Mouse (Mus musculus): ENCODE measurements around the gene Farsb. TPM values are rescaled to one million over a fixed set of nuclear protein-coding genes. Genes with fewer than 3 reads are reported as not detected.

The Farsb gene
- polyA plus RNA-seq, 1 experiment from 2014 or later = 125 TPM

DNA sequence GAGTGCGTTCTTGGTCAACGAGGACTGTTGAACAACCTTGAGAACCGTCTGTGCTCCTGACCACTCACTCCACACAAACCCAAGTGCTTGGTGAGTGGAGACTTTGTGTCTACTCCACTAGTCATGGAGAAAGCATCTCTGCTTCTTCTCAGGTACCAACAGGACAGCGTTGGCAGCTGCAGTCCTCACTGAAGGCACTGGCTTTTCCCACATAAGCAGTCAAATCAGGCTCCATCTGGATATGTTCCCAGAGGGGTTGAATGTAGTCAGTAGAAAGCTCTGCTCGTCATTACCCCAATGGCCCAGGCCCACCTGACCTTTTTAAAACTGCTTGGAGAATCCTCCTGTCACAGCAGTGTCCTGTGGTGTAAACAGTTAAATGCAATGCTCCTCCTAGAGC is 74.3 kb downstream of the Farsb start:
- no peaks in the 10 kb centered on the region for H3K27me3 ChIP-seq
- no peak overlapping the region for H3K27ac ChIP-seq
- no peak overlapping the region for H3K4me3 ChIP-seq
- 90% methylated on average over 5 of the region's 5 CpGs for WGBS
- H3K4me1 ChIP-seq = no peaks in the 10 kb centered on the region
- H3K36me3 ChIP-seq = peaks cover 9% of the 10 kb centered on the region
- H3K9ac ChIP-seq = no peak overlapping the region
- ATAC-seq (ENCODE audit: insufficient number of reproducible peaks, low FRiP score, low TSS enrichment, low read depth) = no peak
- H3K9me3 ChIP-seq = no peaks in the 10 kb centered on the region
- H3K4me2 ChIP-seq = no peak overlapping the region

DNA sequence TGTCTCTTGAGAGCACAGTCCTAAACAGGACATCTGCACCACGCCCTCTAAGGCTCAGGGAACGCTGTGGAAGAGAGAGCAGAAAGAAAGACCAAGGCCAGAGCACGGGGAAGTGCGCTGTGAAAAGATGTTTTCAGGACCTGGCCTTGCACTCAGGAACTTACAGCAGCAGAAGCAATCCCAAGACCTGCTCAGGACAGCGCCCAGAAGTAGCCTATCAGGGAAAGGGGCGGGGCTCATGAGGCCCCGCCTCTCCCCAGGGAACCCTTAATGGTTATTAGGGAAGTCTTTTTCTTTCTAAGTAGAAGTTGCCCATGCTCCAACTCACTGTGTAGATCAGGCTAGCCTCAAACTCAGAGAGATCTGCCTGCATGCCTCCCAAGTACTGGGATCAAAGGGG is 76.0 kb downstream of the Farsb start:
- no peak overlapping the region for H3K4me3 ChIP-seq

DNA sequence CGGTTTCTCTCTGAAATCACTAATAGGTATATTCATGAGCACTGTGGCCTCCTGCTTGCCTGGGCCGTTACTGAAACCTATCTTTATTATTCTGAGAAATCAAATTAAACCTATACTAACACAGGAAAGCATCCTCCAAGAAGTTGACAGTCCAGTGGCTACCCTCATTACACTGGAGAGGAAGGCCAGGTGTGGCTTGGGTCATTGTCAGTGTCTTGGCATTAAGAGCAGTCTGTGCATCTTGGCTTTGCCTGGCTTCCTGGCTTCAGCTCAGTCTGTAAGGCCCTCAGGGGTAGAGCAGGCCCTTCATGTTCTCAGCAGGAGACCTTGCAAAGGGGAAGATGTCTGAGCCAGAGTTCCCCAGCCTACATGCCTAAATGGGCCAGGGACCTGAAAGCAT is 79.3 kb downstream of the Farsb start:
- Histone ChIP-seq H3K36me3 (no peaks in the 10 kb centered on the region), H3K4me2 (no peak overlapping the region), H3K4me3 (no peak overlapping the region), H3K9me3 (no peaks in the 10 kb centered on the region), H3K9ac (no peak overlapping the region), H3K27ac (no peak overlapping the region), H3K27me3 (no peaks in the 10 kb centered on the region), H3K4me1 (no peaks in the 10 kb centered on the region)
- no peak for ATAC-seq (ENCODE audit: insufficient number of reproducible peaks, low FRiP score, low TSS enrichment, low read depth)
- WGBS = 86% methylated on average over 2 of the region's 2 CpGs

More for the DNA sequence above, 76.0 kb downstream of the Farsb start:
- ATAC-seq (ENCODE audit: insufficient number of reproducible peaks, low FRiP score, low TSS enrichment, low read depth) = no peak
- no peak overlapping the region for H3K4me2 ChIP-seq
- H3K36me3 ChIP-seq = peaks cover 1% of the 10 kb centered on the region
- H3K9ac ChIP-seq = no peak overlapping the region
- WGBS = 29% methylated on average over 7 of the region's 7 CpGs
- H3K9me3 ChIP-seq = no peaks in the 10 kb centered on the region
- no peak overlapping the region for H3K27ac ChIP-seq
- H3K4me1 ChIP-seq = no peaks in the 10 kb centered on the region
- H3K27me3 ChIP-seq = no peaks in the 10 kb centered on the region

DNA sequence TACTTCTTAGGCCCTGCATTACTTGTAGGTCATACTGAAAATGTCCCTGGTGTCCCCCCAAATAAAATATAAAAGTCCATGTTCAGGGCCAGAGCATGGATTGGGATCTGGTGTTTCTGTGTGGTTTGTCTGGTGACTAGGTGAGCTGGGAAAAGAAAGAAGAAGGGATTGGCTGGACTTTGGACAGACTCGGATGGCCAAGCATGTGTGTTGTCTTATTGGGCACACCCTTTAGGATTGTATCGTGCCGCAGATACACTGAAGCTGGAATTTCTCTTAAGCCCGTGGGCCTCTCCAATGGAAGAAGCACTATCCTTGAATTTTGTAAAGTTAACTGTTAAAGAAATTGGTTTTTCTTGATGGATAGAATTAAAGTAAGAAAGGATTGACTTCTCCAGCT is 87.3 kb downstream of the Farsb start:
- ATAC-seq (ENCODE audit: insufficient number of reproducible peaks, low FRiP score, low TSS enrichment, low read depth) = no peak
- H3K4me1 ChIP-seq = peaks cover under 1% of the 10 kb centered on the region; the same call in 1 of the 2 replicates
- no peaks in the 10 kb centered on the region for H3K36me3 ChIP-seq
- no peak overlapping the region for H3K27ac ChIP-seq
- no peak overlapping the region for H3K4me2 ChIP-seq
- no peaks in the 10 kb centered on the region for H3K9me3 ChIP-seq
- WGBS = 88% methylated on average over 4 of the region's 4 CpGs
- no peaks in the 10 kb centered on the region for H3K27me3 ChIP-seq
- no peak overlapping the region for H3K4me3 ChIP-seq
- no peak overlapping the region for H3K9ac ChIP-seq

DNA sequence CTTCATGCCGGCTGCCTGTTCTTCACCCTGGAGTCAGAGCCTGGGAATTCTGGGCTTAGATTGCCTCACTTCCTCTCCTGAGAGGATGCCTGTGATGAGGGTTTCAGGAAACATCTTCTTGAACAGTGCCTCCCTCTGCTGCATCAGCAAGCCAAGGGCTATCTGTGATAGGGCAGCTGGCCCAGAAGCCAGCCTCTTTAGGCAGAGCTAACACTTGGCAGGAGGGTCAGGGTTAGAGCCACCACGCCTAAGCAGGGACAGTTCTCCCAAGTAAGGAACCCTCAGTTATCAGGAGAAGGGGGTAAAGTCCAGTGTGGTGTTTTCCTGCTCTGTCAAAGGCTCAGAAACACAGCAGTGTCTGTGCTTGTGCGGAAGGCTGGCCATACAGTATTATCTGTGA is 88.9 kb downstream of the Farsb start:
- Histone ChIP-seq H3K9ac (no peak overlapping the region), H3K27ac (no peak overlapping the region), H3K27me3 (no peaks in the 10 kb centered on the region), H3K4me2 (no peak overlapping the region), H3K36me3 (no peaks in the 10 kb centered on the region), H3K9me3 (no peaks in the 10 kb centered on the region), H3K4me1 (peaks cover 6% of the 10 kb centered on the region), H3K4me3 (no peak overlapping the region)
- whole genome bisulfite sequencing = 80% methylated on average over 3 of the region's 3 CpGs
- no peak for ATAC-seq (ENCODE audit: insufficient number of reproducible peaks, low FRiP score, low TSS enrichment, low read depth)

DNA sequence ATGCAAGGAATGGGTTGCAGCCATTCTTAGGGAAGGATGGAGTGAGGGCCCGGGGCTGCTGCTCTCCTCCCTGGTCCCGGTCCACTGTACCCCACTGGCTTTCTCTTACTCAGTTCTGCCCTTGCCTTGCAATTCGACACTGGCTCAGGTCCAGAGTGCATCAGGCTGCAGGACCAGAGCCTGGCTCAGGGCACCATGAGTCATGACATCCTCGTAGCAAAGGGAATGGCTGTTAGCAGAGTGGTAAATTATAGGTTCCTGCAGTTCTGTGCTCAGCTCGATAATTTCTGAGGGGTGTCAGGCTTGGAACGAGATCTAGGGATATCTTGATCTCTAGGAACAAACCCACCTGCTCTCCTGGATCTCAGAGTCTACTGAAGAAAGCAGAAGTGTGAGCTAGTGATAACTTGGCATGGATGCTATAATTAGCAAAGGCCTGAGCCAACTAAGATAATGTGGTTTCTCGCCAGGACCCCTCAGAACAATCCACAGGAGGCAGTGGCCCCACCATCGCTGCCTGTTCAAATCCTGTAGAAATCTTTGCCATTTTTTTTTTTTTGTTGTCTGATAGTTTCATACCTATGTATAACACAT is 92.3 kb downstream of the Farsb start:
- WGBS = 38% methylated on average over 8 of the region's 8 CpGs
- Histone ChIP-seq H3K9me3 (no peaks in the 10 kb centered on the region), H3K4me1 (peaks cover 6% of the 10 kb centered on the region), H3K9ac (no peak overlapping the region), H3K27me3 (no peaks in the 10 kb centered on the region), H3K4me3 (no peak overlapping the region), H3K27ac (no peak overlapping the region), H3K4me2 (no peak overlapping the region), H3K36me3 (no peaks in the 10 kb centered on the region)
- no peak for ATAC-seq (ENCODE audit: insufficient number of reproducible peaks, low FRiP score, low TSS enrichment, low read depth)

DNA sequence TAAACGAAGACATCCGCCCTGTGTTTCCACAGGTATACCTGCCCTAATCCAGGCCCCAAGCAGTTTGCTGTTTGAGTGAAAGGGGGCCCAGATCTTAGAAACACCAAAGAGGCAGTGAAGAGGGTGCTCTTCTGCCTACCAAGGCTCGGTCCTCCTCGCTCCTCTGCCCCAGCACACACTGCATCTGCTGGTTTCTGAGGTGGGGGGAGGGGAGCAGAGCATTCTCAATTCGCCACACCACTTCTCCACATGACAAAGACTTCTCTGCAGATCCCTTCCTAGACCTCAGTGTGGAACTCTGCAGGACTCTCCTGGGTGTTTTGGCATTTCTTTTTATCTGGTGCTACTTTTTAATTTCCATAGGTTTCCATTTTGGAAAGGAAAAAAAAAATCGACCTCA is 93.0 kb downstream of the Farsb start:
- Histone ChIP-seq H3K9me3 (no peaks in the 10 kb centered on the region), H3K4me3 (no peak overlapping the region), H3K36me3 (no peaks in the 10 kb centered on the region), H3K4me2 (no peak overlapping the region), H3K27me3 (no peaks in the 10 kb centered on the region), H3K27ac (no peak overlapping the region), H3K4me1 (peaks cover 6% of the 10 kb centered on the region), H3K9ac (no peak overlapping the region)
- ATAC-seq (ENCODE audit: insufficient number of reproducible peaks, low FRiP score, low TSS enrichment, low read depth) = no peak
- 39% methylated on average over 6 of the region's 6 CpGs for WGBS

DNA sequence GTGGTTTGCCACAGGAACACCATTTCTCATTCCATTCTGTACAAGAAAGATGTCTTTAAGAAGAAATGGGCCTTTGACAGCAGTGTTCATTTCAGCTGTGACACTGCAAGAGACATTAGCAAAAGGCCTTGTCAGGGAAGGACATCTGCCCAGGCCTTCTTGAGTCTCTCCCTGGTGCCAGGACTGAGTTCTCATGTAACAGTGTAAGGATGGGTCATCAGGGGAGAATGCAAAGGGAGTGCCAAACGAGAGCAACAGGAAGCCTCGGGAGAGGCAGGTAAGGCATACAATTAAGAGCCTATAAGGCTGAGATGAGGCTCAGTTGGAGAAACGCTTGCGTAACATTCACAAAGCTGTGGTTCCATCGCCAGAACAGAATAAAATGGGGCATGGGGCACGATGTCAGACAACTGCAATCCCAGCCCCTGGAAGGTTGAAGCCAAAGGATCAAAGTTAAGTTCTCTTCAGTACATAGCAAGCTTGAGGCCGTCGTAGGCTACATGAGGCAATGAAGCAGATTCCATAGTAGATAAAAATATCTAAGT is 93.4 kb downstream of the Farsb start:
- H3K4me3 ChIP-seq = no peak overlapping the region
- peaks cover 6% of the 10 kb centered on the region for H3K4me1 ChIP-seq
- H3K27me3 ChIP-seq = no peaks in the 10 kb centered on the region
- ATAC-seq (ENCODE audit: insufficient number of reproducible peaks, low FRiP score, low TSS enrichment, low read depth) = no peak
- H3K27ac ChIP-seq = no peak overlapping the region
- H3K9me3 ChIP-seq = no peaks in the 10 kb centered on the region
- no peak overlapping the region for H3K9ac ChIP-seq
- H3K36me3 ChIP-seq = no peaks in the 10 kb centered on the region
- H3K4me2 ChIP-seq = no peak overlapping the region
- WGBS = 58% methylated on average over 8 of the region's 8 CpGs

DNA sequence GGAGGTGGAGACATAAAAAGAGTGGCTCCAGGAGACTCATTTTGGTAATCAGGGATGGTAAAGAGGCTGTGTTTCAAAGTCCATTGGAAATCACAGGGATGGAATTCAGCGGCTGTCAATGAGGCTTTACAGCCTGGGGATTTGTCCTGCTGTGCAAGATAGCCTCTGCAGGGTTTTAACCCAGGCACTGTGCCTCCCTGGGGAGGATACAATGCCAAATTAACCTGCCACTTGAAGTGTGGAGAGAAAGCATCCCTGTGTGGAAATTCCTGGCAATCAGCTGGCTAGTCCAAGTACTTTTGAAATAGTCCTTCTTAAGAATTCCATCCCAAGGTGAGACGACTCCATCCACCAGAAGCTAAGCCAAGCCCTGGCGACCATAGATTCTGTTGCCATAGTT is 99.8 kb downstream of the Farsb start:
- H3K27ac ChIP-seq = no peak overlapping the region
- no peaks in the 10 kb centered on the region for H3K4me1 ChIP-seq
- 20% methylated on average over 3 of the region's 3 CpGs for WGBS
- no peak for ATAC-seq (ENCODE audit: insufficient number of reproducible peaks, low FRiP score, low TSS enrichment, low read depth)
- no peak overlapping the region for H3K9ac ChIP-seq
- no peaks in the 10 kb centered on the region for H3K36me3 ChIP-seq
- H3K27me3 ChIP-seq = no peaks in the 10 kb centered on the region
- H3K9me3 ChIP-seq = no peaks in the 10 kb centered on the region
- H3K4me2 ChIP-seq = no peak overlapping the region
- H3K4me3 ChIP-seq = no peak overlapping the region

DNA sequence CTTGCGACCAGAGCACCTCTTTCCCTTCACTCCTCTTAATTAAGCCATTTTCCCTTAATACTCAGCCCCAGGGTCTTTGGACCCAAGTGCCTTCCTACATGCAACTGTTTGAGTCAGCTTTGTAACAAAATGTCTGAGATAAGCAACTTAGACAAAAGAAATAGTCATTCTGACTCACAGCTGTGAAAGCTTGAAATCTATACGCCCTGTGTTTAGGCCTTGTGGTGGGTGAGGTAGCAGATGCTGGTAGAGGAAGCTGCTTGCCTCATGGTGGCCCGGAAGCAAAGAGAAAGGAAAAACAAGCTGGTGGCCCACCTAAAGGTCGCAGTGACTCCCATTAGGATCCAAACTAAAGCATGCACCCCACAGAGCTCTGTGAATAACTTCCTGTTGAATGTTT is 100.8 kb downstream of the Farsb start:
- 62% methylated on average over 4 of the region's 4 CpGs for WGBS
- ATAC-seq (ENCODE audit: insufficient number of reproducible peaks, low FRiP score, low TSS enrichment, low read depth) = no peak

DNA sequence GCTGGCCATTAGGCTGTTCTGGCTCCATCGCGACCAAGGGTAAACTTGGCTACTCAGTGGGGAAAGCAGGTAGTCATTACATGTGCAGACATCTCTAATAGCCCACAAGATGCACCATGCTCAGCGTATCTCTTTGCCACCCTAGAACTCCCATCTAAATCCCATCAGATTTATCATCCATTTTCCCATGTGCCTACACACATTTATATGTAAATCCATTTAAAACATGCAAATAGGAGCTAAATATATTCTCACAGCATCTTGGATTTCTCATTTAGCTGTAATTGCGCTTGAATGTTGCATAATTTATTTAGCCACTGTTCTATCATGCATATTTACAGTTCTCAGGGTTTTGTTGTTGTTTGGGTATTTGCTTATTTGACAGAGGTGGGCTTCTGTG is 107.7 kb downstream of the Farsb start:
- 93% methylated on average over 4 of the region's 4 CpGs for WGBS
- no peak overlapping the region for H3K4me3 ChIP-seq
- no peaks in the 10 kb centered on the region for H3K9me3 ChIP-seq
- no peaks in the 10 kb centered on the region for H3K27me3 ChIP-seq
- no peak overlapping the region for H3K9ac ChIP-seq
- no peak overlapping the region for H3K27ac ChIP-seq
- no peaks in the 10 kb centered on the region for H3K36me3 ChIP-seq
- no peaks in the 10 kb centered on the region; the same call in 1 of the 2 replicates for H3K4me1 ChIP-seq
- ATAC-seq (ENCODE audit: insufficient number of reproducible peaks, low FRiP score, low TSS enrichment, low read depth) = no peak
- no peak overlapping the region for H3K4me2 ChIP-seq

More for the DNA sequence above, 100.8 kb downstream of the Farsb start:
- Histone ChIP-seq H3K27me3 (no peaks in the 10 kb centered on the region), H3K4me3 (no peak overlapping the region), H3K27ac (no peak overlapping the region), H3K4me1 (no peaks in the 10 kb centered on the region), H3K36me3 (no peaks in the 10 kb centered on the region), H3K9me3 (no peaks in the 10 kb centered on the region), H3K9ac (no peak overlapping the region), H3K4me2 (no peak overlapping the region)

DNA sequence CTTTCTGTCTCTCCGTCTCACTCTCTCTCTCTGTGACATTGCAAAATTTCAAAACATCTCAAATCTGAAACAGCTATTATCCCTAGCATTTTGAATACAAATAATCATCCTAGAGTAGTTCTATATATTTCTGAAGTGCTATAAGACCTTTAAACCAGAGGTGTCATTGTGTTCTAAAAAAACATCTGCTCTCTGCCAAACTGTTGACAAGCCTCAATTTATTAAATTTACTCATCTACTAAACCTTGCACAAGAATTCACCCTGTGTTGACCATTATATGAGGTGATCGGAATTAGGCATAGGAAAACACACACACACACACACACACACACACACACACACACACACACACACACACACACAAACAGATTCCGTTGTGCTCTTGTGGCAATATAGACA is 113.6 kb downstream of the Farsb start:
- H3K4me1 ChIP-seq = peaks cover 7% of the 10 kb centered on the region
- H3K4me3 ChIP-seq = no peak overlapping the region
- no peak for ATAC-seq (ENCODE audit: insufficient number of reproducible peaks, low FRiP score, low TSS enrichment, low read depth)
- no peak overlapping the region for H3K9ac ChIP-seq
- H3K9me3 ChIP-seq = no peaks in the 10 kb centered on the region
- no peak overlapping the region for H3K27ac ChIP-seq
- WGBS = 91% methylated on average over 3 of the region's 3 CpGs
- H3K36me3 ChIP-seq = no peaks in the 10 kb centered on the region
- no peak overlapping the region for H3K4me2 ChIP-seq
- H3K27me3 ChIP-seq = no peaks in the 10 kb centered on the region

DNA sequence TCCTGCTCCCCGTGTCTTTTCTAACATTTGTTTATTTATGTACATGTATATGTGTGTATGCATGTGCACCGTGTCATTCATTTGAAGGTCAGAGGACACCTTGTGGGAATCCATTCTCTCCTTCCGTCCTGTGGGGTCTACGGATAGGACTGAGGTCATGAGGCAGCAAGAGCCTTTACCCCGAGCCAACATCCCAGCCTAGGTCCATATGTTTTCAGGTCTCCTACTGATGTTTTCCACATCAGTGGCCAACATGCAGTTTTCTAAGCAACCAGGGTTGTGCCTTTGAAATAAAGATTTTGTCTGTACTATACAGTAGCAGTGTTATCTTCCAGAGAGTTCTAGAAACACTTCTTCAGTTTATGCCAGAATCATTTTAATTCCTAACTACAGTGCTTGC is 114.9 kb downstream of the Farsb start:
- WGBS = 90% methylated on average over 5 of the region's 5 CpGs
- Histone ChIP-seq H3K27me3 (no peaks in the 10 kb centered on the region), H3K9ac (no peak overlapping the region), H3K9me3 (no peaks in the 10 kb centered on the region), H3K4me3 (no peak overlapping the region), H3K27ac (no peak overlapping the region), H3K4me2 (no peak overlapping the region), H3K36me3 (no peaks in the 10 kb centered on the region), H3K4me1 (peaks cover 7% of the 10 kb centered on the region)
- ATAC-seq (ENCODE audit: insufficient number of reproducible peaks, low FRiP score, low TSS enrichment, low read depth) = no peak

All from limb, embryonic 15.5 days (tissue).